Mouse (Mus musculus) activated CD4-positive, CD25-positive, alpha-beta regulatory T cell, adult 4 months (primary cell): ENCODE results near the gene Stk40. TPM values are rescaled to one million over a fixed set of nuclear protein-coding genes. Genes with fewer than 3 reads are reported as not detected.

ENCODE experiments used
- ATAC-seq: one replicate; pipeline ENCODE4 v1.8.0; 2017
- polyA plus RNA-seq, 2 experiments: library from polyadenylated mRNA; unstranded; fragments of 100-300 nt; shearing (Covaris generic); gene quantifications; one replicate each; pipeline ENCODE4 v1.2.1; 2017

Stk40 gene
- polyA plus RNA-seq, 2 experiments from 2014 or later = 15.5 to 20.4 TPM

- ATAC-seq = no peak
These were observed 19.7 kb downstream of the Stk40 start for GRCm38 (mm10) chr4:126123309-126124040.

GRCm38 (mm10) chr4:126130502-126130901 is 26.7 kb downstream of the Stk40 start:
- no peak for ATAC-seq

- ATAC-seq = no peak
These were observed 27.7 kb downstream of the Stk40 start for GRCm38 (mm10) chr4:126131290-126132121.

GRCm38 (mm10) chr4:126132636-126133264 is 29.0 kb downstream of the Stk40 start:
- no peak for ATAC-seq

- ATAC-seq = no peak
These were observed 30.5 kb downstream of the Stk40 start for GRCm38 (mm10) chr4:126134236-126134635.

- no peak for ATAC-seq
These were observed 30.9 kb downstream of the Stk40 start for GRCm38 (mm10) chr4:126134639-126135038.

GRCm38 (mm10) chr4:126137773-126138172 is 34.0 kb downstream of the Stk40 start:
- ATAC-seq = no peak

- no peak for ATAC-seq
These were observed 37.3 kb downstream of the Stk40 start for GRCm38 (mm10) chr4:126141021-126141420.

- no peak for ATAC-seq
These were observed 41.6 kb downstream of the Stk40 start for GRCm38 (mm10) chr4:126145396-126145795.

GRCm38 (mm10) chr4:126146974-126147532 is 43.3 kb downstream of the Stk40 start:
- ATAC-seq = no peak

- ATAC-seq = no peak
These were observed 43.9 kb downstream of the Stk40 start, which contains the start of gene Eva1b for GRCm38 (mm10) chr4:126147533-126148160. TSS of gene Eva1b (plus strand) at chr4:126147744.

- peak; percentile 93 for ATAC-seq
These were observed 44.6 kb downstream of the Stk40 start for GRCm38 (mm10) chr4:126148161-126148961.

GRCm38 (mm10) chr4:126149041-126149676 is 45.4 kb downstream of the Stk40 start:
- ATAC-seq = no peak

GRCm38 (mm10) chr4:126149798-126150197 is 46.0 kb downstream of the Stk40 start:
- no peak for ATAC-seq

- ATAC-seq = no peak
These were observed 46.7 kb downstream of the Stk40 start for GRCm38 (mm10) chr4:126150297-126150948.

- no peak for ATAC-seq
These were observed 47.2 kb downstream of the Stk40 start for GRCm38 (mm10) chr4:126150949-126151320.

GRCm38 (mm10) chr4:126151701-126152440 is 48.1 kb downstream of the Stk40 start:
- no peak for ATAC-seq

GRCm38 (mm10) chr4:126152864-126153263 is 49.1 kb downstream of the Stk40 start:
- ATAC-seq = no peak

GRCm38 (mm10) chr4:126155183-126155582 is 51.4 kb downstream of the Stk40 start:
- no peak for ATAC-seq

GRCm38 (mm10) chr4:126155869-126156268 is 52.1 kb downstream of the Stk40 start:
- ATAC-seq = no peak
